Mouse (Mus musculus) liver, adult 2 months (tissue): Measurements from ENCODE around the gene Nrbf2.

Experiments used
- CTCF ChIP-seq: fragments of 200-500 bp; IDR thresholded peaks from 2 replicates; pipeline ENCODE4 v1.5.1; 2011; ENCODE audit warnings: low read depth, low read length, control low read depth
- POLR2A ChIP-seq: fragments of 200-500 bp; IDR thresholded peaks from 2 replicates; pipeline ENCODE4 v1.6.1; 2011; ENCODE audit warnings: low read length, control low read depth; ENCODE audit not compliant: insufficient read depth; ENCODE audit errors: extremely low read depth

- TF ChIP-seq CTCF: no peak
- TF ChIP-seq POLR2A: no peak
These were observed 44.6 kb upstream of the Nrbf2 start for GRCm38 (mm10) chr10:67329661-67330060.
